Mouse (Mus musculus) frontal cortex, postnatal 10 days (tissue): Measurements from ENCODE around the gene Gstp1.
"Not testable (repeated sequence)": the region's sequence is repeated elsewhere in the genome, so short reads cannot be mapped to it uniquely, and the experiment has no call there.

Experiments
- DNase-seq, 2 experiments: peaks; one replicate each; pipeline ENCODE4 v3.0.0; 2022; ENCODE audit warnings: low spot score in 2 of 2, mixed read lengths in 1 of 2

Gene Gstp1

GRCm38 (mm10) chr19:4040941-4041340, 3.2 kb upstream of the Gstp1 start:
- DNase-seq, result not testable (repeated sequence)

- not testable (repeated sequence) for DNase-seq
These were observed 514 bp downstream of the Gstp1 start for GRCm38 (mm10) chr19:4037154-4037787.

- DNase-seq, result no peak
These were observed 1.3 kb downstream of the Gstp1 start for GRCm38 (mm10) chr19:4036327-4037045.

- DNase-seq, result no peak
These were observed 4.0 kb downstream of the Gstp1 start for GRCm38 (mm10) chr19:4033742-4034141.

GRCm38 (mm10) chr19:4033298-4033697, 4.5 kb downstream of the Gstp1 start:
- no peak for DNase-seq

GRCm38 (mm10) chr19:4032668-4033067, 5.1 kb downstream of the Gstp1 start:
- no peak for DNase-seq

- no peak for DNase-seq
These were observed 10.2 kb downstream of the Gstp1 start for GRCm38 (mm10) chr19:4027576-4027975.

GRCm38 (mm10) chr19:4023185-4023584, 14.6 kb downstream of the Gstp1 start:
- DNase-seq, result no peak

- peak in 1 of 2 experiments; percentile 76 for DNase-seq
These were observed 18.8 kb downstream of the Gstp1 start for GRCm38 (mm10) chr19:4018743-4019583.

GRCm38 (mm10) chr19:4017921-4018587, 19.7 kb downstream of the Gstp1 start:
- no peak for DNase-seq

- no peak for DNase-seq
These were observed 22.1 kb downstream of the Gstp1 start for GRCm38 (mm10) chr19:4015635-4016034.

GRCm38 (mm10) chr19:4014802-4015201, 23.0 kb downstream of the Gstp1 start:
- no peak for DNase-seq

GRCm38 (mm10) chr19:4013066-4013465, 24.7 kb downstream of the Gstp1 start:
- no peak for DNase-seq

- peak; percentile 97 to 98 for DNase-seq
These were observed 25.3 kb downstream of the Gstp1 start, which contains the start of gene Ndufv1 for GRCm38 (mm10) chr19:4012432-4013022. Ndufv1 (minus strand) TSS chr19:4012806.

GRCm38 (mm10) chr19:4011086-4011485, 26.7 kb downstream of the Gstp1 start:
- DNase-seq, result no peak

- DNase-seq, result peak in 1 of 2 experiments; percentile 5
These were observed 31.8 kb downstream of the Gstp1 start for GRCm38 (mm10) chr19:4005971-4006370.

- DNase-seq, result peak in 1 of 2 experiments; percentile 11
These were observed 32.7 kb downstream of the Gstp1 start for GRCm38 (mm10) chr19:4005091-4005490.

GRCm38 (mm10) chr19:4004331-4004730, 33.5 kb downstream of the Gstp1 start:
- peak in 1 of 2 experiments; percentile 7 for DNase-seq

GRCm38 (mm10) chr19:4003641-4004040, 34.1 kb downstream of the Gstp1 start:
- no peak for DNase-seq

GRCm38 (mm10) chr19:4003112-4003511, 34.7 kb downstream of the Gstp1 start, which contains the start of gene Doc2g:
Doc2g (plus strand) TSS chr19:4003313.
- no peak for DNase-seq

- no peak for DNase-seq
These were observed 36.0 kb downstream of the Gstp1 start for GRCm38 (mm10) chr19:4001752-4002151.
